Mouse (Mus musculus): ENCODE results near the gene Sympk. TPM values are rescaled to one million over a fixed set of nuclear protein-coding genes. Genes with fewer than 3 reads are reported as not detected.

Sympk gene
- total RNA-seq, 1 experiment from 2014 or later, result 42.4 TPM

DNA sequence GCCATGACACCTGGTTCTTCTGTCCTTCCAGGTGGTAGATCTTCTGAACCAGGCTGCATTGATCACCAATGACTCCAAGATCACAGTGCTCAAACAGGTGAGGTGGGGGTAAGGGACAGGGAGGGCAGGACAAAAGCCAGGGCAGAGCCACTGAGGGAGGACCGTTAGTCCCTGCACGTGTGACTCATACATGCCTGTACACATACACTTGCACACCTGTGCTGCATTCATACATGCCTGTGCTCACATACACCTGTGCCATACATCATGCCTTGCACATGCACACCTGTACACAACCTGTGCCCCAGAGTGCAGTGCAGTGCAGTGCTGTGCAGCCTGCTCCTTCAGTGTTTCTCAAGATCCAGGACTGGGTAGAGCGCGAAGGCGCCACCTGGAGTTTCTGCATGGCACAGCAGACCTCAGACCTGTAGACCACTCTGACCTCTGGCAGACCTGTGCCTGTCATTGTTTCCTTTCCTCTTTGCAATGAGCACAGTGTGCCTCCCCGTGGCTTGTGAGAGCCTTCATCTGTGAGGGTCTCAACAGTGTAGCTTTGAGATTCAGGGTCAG is 5.0 kb downstream of the Sympk start:
- peak; percentile 87 to 96 for ATAC-seq (replicated peaks in 1 of 2; ENCODE audit: insufficient read depth in 1 of 2, low FRiP score in 2 of 2, low TSS enrichment in 1 of 2, low read depth in 1 of 2, poor library complexity in 2 of 2, severe bottlenecking in 2 of 2)

- ATAC-seq (replicated peaks in 1 of 2; ENCODE audit: insufficient read depth in 1 of 2, low FRiP score in 2 of 2, low TSS enrichment in 1 of 2, low read depth in 1 of 2, poor library complexity in 2 of 2, severe bottlenecking in 2 of 2), result no peak
These were observed 7.5 kb downstream of the Sympk start for GRCm38 (mm10) chr7:19031641-19032040.

GRCm38 (mm10) chr7:19044616-19045015 is 20.4 kb downstream of the Sympk start:
- no peak for ATAC-seq (replicated peaks in 1 of 2; ENCODE audit: insufficient read depth in 1 of 2, low FRiP score in 2 of 2, low TSS enrichment in 1 of 2, low read depth in 1 of 2, poor library complexity in 2 of 2, severe bottlenecking in 2 of 2)

GRCm38 (mm10) chr7:19046286-19047069 is 22.3 kb downstream of the Sympk start:
- no peak for ATAC-seq (replicated peaks in 1 of 2; ENCODE audit: insufficient read depth in 1 of 2, low FRiP score in 2 of 2, low TSS enrichment in 1 of 2, low read depth in 1 of 2, poor library complexity in 2 of 2, severe bottlenecking in 2 of 2)

DNA sequence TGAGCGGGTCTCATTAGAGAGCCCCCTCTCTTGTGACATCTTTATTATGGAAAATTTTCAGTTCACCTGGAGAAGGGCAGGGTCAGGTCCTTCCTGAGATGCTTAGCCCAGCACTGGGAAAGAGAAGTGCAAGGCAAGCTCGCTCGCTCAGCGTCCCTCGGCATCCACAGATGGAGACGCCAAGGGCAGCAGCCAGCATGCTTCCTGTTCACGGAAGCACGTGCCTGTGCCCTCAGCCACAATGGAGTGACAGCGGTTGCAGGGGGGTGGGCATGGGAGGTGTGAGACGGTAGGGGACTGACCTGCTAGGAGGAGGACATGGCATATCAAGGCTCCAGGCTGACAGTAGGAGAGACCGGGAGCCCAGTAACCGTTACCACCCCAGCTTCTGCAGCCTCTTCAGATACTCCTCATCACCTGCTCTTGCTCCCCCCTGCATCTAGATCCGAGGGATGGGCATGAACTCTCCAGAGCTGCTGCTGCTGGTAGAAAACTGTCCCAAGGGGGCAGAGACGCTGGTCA is 23.9 kb downstream of the Sympk start:
- ATAC-seq (replicated peaks in 1 of 2; ENCODE audit: insufficient read depth in 1 of 2, low FRiP score in 2 of 2, low TSS enrichment in 1 of 2, low read depth in 1 of 2, poor library complexity in 2 of 2, severe bottlenecking in 2 of 2), result peak; percentile 62 to 71

GRCm38 (mm10) chr7:19049252-19049651 is 25.1 kb downstream of the Sympk start:
- no peak for ATAC-seq (replicated peaks in 1 of 2; ENCODE audit: insufficient read depth in 1 of 2, low FRiP score in 2 of 2, low TSS enrichment in 1 of 2, low read depth in 1 of 2, poor library complexity in 2 of 2, severe bottlenecking in 2 of 2)

- ATAC-seq (replicated peaks in 1 of 2; ENCODE audit: insufficient read depth in 1 of 2, low FRiP score in 2 of 2, low TSS enrichment in 1 of 2, low read depth in 1 of 2, poor library complexity in 2 of 2, severe bottlenecking in 2 of 2), result no peak
These were observed 26.0 kb downstream of the Sympk start for GRCm38 (mm10) chr7:19050172-19050571.

- no peak for ATAC-seq (replicated peaks in 1 of 2; ENCODE audit: insufficient read depth in 1 of 2, low FRiP score in 2 of 2, low TSS enrichment in 1 of 2, low read depth in 1 of 2, poor library complexity in 2 of 2, severe bottlenecking in 2 of 2)
These were observed 27.0 kb downstream of the Sympk start for GRCm38 (mm10) chr7:19051161-19051560.

GRCm38 (mm10) chr7:19052345-19053135 is 28.4 kb downstream of the Sympk start:
- ATAC-seq (replicated peaks in 1 of 2; ENCODE audit: insufficient read depth in 1 of 2, low FRiP score in 2 of 2, low TSS enrichment in 1 of 2, low read depth in 1 of 2, poor library complexity in 2 of 2, severe bottlenecking in 2 of 2), result no peak

- ATAC-seq (replicated peaks in 1 of 2; ENCODE audit: insufficient read depth in 1 of 2, low FRiP score in 2 of 2, low TSS enrichment in 1 of 2, low read depth in 1 of 2, poor library complexity in 2 of 2, severe bottlenecking in 2 of 2), result no peak
These were observed 29.0 kb downstream of the Sympk start for GRCm38 (mm10) chr7:19053136-19053532.

- peak in 1 of 2 experiments; percentile 26; a peak in 1 of 4 replicates for ATAC-seq (replicated peaks in 1 of 2; ENCODE audit: insufficient read depth in 1 of 2, low FRiP score in 2 of 2, low TSS enrichment in 1 of 2, low read depth in 1 of 2, poor library complexity in 2 of 2, severe bottlenecking in 2 of 2)
These were observed 30.0 kb downstream of the Sympk start, which contains the start of gene Rsph6a for GRCm38 (mm10) chr7:19054047-19054776. Gene Rsph6a (plus strand): TSS chr7:19054690.

DNA sequence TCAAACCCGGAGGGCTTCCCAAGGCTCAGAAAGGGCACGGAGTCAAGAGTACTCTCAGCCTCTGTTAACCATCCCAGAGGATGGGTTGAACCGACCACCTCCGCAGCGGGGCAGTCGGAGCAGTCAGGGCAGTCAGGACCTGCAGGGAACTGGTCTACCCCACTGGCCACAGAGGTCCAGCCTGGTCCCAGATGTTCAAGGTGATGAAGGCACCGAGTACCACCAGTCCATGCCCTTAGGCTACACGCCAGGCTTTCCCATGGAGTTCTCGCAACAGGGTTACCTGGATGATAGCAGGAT is 30.6 kb downstream of the Sympk start:
- no peak for ATAC-seq (replicated peaks in 1 of 2; ENCODE audit: insufficient read depth in 1 of 2, low FRiP score in 2 of 2, low TSS enrichment in 1 of 2, low read depth in 1 of 2, poor library complexity in 2 of 2, severe bottlenecking in 2 of 2)

- no peak for ATAC-seq (replicated peaks in 1 of 2; ENCODE audit: insufficient read depth in 1 of 2, low FRiP score in 2 of 2, low TSS enrichment in 1 of 2, low read depth in 1 of 2, poor library complexity in 2 of 2, severe bottlenecking in 2 of 2)
These were observed 30.9 kb downstream of the Sympk start for GRCm38 (mm10) chr7:19055108-19055507.

- ATAC-seq (replicated peaks in 1 of 2; ENCODE audit: insufficient read depth in 1 of 2, low FRiP score in 2 of 2, low TSS enrichment in 1 of 2, low read depth in 1 of 2, poor library complexity in 2 of 2, severe bottlenecking in 2 of 2), result no peak
These were observed 33.2 kb downstream of the Sympk start for GRCm38 (mm10) chr7:19057405-19057804.

- ATAC-seq (replicated peaks in 1 of 2; ENCODE audit: insufficient read depth in 1 of 2, low FRiP score in 2 of 2, low TSS enrichment in 1 of 2, low read depth in 1 of 2, poor library complexity in 2 of 2, severe bottlenecking in 2 of 2), result no peak
These were observed 41.7 kb downstream of the Sympk start for GRCm38 (mm10) chr7:19065896-19066295.

DNA sequence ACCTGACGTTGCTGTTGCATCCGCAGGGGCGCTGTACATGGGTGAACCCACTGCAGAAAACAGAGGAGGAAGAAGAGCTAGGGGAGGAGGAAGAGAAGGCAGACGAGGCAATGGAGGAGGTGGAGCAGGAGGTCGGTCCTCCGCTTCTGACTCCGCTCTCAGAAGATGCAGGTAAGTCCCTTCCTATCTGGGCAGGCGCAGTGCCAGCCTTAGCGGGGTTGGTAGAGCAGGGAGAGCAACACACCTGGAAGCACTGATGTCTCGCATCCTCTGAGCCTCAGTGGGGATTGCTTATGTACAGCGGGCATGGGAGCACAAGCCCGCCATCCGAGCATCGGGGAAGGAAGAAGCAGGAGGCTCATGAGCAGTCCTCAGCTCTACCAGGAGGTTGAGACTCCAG is 42.9 kb downstream of the Sympk start:
- ATAC-seq (replicated peaks in 1 of 2; ENCODE audit: insufficient read depth in 1 of 2, low FRiP score in 2 of 2, low TSS enrichment in 1 of 2, low read depth in 1 of 2, poor library complexity in 2 of 2, severe bottlenecking in 2 of 2), result peak in 1 of 2 experiments; percentile 27; a peak in 1 of 4 replicates

DNA sequence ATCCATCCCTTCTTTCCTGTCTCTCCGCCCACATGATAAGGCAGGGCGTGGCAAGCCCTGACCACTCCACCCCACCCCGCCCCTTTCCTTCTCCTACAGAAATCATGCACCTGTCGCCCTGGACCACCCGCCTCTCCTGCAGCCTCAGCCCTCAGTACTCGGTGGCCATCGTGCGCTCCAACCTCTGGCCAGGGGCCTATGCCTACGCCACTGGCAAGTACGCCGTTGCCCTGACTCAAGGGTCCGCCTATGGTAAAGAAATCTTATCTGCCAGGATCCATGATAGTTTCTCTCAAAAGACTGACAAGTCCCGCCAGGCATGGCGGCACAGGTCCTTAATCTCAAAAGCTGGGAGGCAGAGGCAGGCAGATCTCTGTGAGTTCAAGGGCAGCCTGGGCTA is 43.8 kb downstream of the Sympk start:
- no peak for ATAC-seq (replicated peaks in 1 of 2; ENCODE audit: insufficient read depth in 1 of 2, low FRiP score in 2 of 2, low TSS enrichment in 1 of 2, low read depth in 1 of 2, poor library complexity in 2 of 2, severe bottlenecking in 2 of 2)

All from hematopoietic stem cell, adult 5-6 weeks (primary cell).